Mouse (Mus musculus) kidney, postnatal 0 days (tissue): ENCODE results near the gene Gse1. TPM values are rescaled to one million over a fixed set of nuclear protein-coding genes. Genes with fewer than 3 reads are reported as not detected.

Experiments used
- ATAC-seq: fragments of 200-750 bp; cut with Nextera tagmentation; replicated peaks from 2 replicates; pipeline ENCODE4 v1.8.0; 2017; ENCODE audit warnings: low read depth, moderate number of reproducible peaks, moderate TSS enrichment, moderate library complexity; ENCODE audit not compliant: low FRiP score
- DNase-seq: peaks from one replicate; pipeline ENCODE4 v3.0.0-alpha.2; 2016; ENCODE audit warnings: low spot score
- H3K27ac ChIP-seq: fragments of 300-500 bp; sonication (generic); 2 replicates; pipeline ENCODE4 v1.5.1; 2014; ENCODE audit warnings: mild to moderate bottlenecking
- H3K27me3 ChIP-seq: fragments of 300-500 bp; sonication (generic); 2 replicates; pipeline ENCODE4 v1.6.1; 2014; ENCODE audit warnings: low read length, mixed read lengths; ENCODE audit not compliant: insufficient read depth
- H3K36me3 ChIP-seq: fragments of 300-500 bp; sonication (generic); 2 replicates; pipeline ENCODE4 v1.6.1; 2014; ENCODE audit warnings: low read length, mixed read lengths; ENCODE audit not compliant: insufficient read depth
- H3K4me1 ChIP-seq: fragments of 300-500 bp; sonication (generic); replicated peaks from 2 replicates; pipeline ENCODE4 v1.6.1; 2014; ENCODE audit warnings: antibody characterized with exemption, low read length, mixed read lengths; ENCODE audit not compliant: insufficient read depth
- H3K4me2 ChIP-seq: fragments of 300-500 bp; sonication (generic); 2 replicates; pipeline ENCODE4 v1.6.1; 2014; ENCODE audit warnings: mild to moderate bottlenecking, low read length, moderate library complexity, mixed read lengths
- H3K4me3 ChIP-seq: fragments of 300-500 bp; sonication (generic); replicated peaks from 2 replicates; pipeline ENCODE4 v1.5.1; 2014; ENCODE audit warnings: low read depth, low read length
- H3K9ac ChIP-seq: fragments of 300-500 bp; sonication (generic); 2 replicates; pipeline ENCODE4 v1.6.1; 2014; ENCODE audit warnings: low read depth, low read length
- H3K9me3 ChIP-seq: fragments of 300-500 bp; sonication (generic); replicated peaks from 2 replicates; pipeline ENCODE4 v1.6.1; 2016; ENCODE audit warnings: low read length, inconsistent platforms, mixed read lengths
- CTCF ChIP-seq: IDR thresholded peaks from 2 replicates; pipeline ENCODE4 v1.5.1; 2016; ENCODE audit warnings: antibody characterized with exemption, low read depth, mild to moderate bottlenecking, moderate library complexity
- WGBS: fragments of 180-500 bp; shearing (Covaris S2); extraction: QIAGEN DNeasy Blood & Tissue Kit; methylation state at CpG from one replicate; pipeline ENCODE4 v1.1.7; 2014; 5-methylcytosine and 5-hydroxymethylcytosine counted together
- polyA plus RNA-seq: library from polyadenylated mRNA; unstranded; fragments of >200 nt; fragmentation: Nextera tagmentation; extraction: Ambion mirVana; gene quantifications from 2 replicates; pipeline ENCODE4 v1.2.1, GENCODE M21; 2015

The Gse1 gene
- polyA plus RNA-seq, 1 experiment from 2014 or later, result 8.4 TPM

DNA sequence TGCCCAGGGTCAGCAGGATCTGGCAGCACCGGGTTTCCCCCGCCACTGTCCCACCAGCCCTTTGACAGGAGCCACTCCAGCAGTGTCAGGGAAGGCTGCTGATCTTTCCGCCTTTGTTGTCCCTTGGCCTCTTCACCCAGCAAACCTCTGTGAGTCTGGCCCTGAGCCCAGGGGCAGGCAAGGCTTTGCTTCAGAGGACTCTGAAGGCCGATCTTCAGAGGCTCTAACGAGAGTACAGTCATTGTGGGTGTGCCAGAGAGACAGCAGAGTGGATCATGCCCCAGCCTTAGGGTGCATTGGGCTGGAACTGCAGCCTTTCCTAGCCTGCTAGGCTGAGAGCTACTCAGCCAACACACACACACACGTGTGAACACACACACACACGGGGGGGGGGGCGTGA is 111.5 kb downstream of the Gse1 start:
- TF ChIP-seq CTCF, result no peak

DNA sequence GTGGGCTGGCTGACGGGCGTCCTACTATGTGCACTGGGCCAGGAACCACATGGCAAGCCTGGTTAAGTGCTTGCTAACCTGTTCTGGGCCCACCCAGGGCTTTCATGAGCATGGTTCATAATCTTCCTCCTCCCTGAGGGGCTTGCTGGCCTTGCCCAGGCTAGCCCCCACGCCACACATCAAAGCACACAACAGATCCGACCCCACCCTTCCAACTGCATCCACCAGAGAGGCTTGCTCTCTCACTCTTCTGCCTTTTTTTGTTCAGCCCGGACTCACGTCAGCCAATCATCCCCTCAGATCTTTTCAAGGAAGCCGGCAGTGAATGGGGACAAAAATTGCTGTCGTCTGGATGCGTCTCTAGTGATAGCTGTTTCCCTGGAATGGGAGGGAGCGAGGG is 112.9 kb downstream of the Gse1 start:
- ATAC-seq (no peak), DNase-seq (no peak)
- Histone ChIP-seq H3K4me3 (no peak overlapping the region), H3K9me3 (no peaks in the 10 kb centered on the region), H3K4me1 (peaks cover 10% of the 10 kb centered on the region; the same call in 1 of the 2 replicates), H3K9ac (no peak overlapping the region), H3K27ac (no peak overlapping the region), H3K27me3 (no peaks in the 10 kb centered on the region), H3K4me2 (no peak overlapping the region), H3K36me3 (no peaks in the 10 kb centered on the region)
- no peak for TF ChIP-seq CTCF
- 81% methylated on average over 10 of the region's 10 CpGs for WGBS

More for the DNA sequence above, 111.5 kb downstream of the Gse1 start:
- H3K27me3 ChIP-seq, result no peaks in the 10 kb centered on the region
- ATAC-seq, result peak; percentile 40; the same call in 1 of the 2 replicates
- DNase-seq, result peak; percentile 47
- H3K27ac ChIP-seq, result no peak overlapping the region
- no peaks in the 10 kb centered on the region for H3K9me3 ChIP-seq
- WGBS, result 34% methylated on average over 7 of the region's 8 CpGs
- H3K36me3 ChIP-seq, result no peaks in the 10 kb centered on the region
- H3K4me2 ChIP-seq, result no peak overlapping the region
- H3K4me1 ChIP-seq, result peaks cover 24% of the 10 kb centered on the region
- no peak overlapping the region for H3K4me3 ChIP-seq
- H3K9ac ChIP-seq, result no peak overlapping the region

DNA sequence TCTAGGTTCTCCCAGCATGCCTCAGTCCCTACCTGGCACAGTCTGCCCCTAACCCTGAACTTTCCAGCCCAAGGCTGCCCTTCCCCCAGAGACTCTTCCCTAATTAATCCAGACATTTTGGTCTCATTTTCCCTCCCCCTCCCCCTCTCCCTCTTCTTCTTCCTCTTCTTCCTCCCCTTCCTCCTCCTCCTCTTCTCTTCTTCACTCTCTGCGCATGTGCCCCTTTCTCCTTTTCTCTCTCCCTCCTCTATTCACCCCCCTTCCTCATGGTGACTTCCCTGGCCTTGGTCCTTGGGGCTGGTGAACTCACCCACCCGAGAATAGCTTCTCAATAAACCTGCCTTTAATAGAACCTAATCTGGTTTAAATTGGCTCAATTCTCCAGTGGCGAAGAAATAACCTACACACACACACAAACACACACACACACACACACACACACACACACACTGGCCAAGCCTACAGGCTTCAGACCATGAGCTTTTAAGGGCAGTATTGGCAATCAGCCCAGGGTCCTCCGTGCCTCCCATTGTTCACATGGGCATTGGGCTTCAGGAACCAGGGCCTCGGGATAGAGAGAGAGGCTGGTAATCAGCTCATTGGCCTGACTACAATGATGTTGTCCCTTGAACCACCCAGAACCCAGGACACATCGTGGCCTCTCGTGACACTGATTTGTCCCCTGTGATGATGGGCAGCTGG is 114.7 kb downstream of the Gse1 start:
- 70% methylated on average over 7 of the region's 7 CpGs for WGBS
- TF ChIP-seq CTCF, result no peak

DNA sequence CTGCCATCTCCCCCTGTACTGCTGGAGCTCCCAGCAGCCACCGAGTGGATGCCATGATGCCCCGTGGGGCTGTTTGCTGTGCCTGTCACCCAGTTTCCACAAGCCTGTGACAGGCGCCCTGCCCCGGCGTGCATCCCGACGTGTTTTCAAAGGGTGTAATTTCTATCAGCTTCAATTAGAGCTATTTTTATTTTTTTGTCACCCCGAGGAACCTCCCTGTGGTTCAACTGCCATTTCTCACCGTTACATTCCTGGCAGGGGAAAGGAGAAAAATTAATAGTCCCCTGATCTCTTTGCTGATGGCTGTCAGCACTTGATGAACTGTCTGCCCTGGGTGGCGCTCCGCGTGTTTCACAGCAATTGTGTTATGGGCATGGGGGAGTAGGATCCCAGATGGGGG is 115.3 kb downstream of the Gse1 start:
- no peaks in the 10 kb centered on the region for H3K9me3 ChIP-seq
- H3K27me3 ChIP-seq, result no peaks in the 10 kb centered on the region
- whole genome bisulfite sequencing, result 59% methylated on average over 12 of the region's 12 CpGs
- no peak overlapping the region for H3K9ac ChIP-seq
- no peak overlapping the region for H3K4me3 ChIP-seq
- DNase-seq, result no peak
- H3K36me3 ChIP-seq, result no peaks in the 10 kb centered on the region
- H3K4me1 ChIP-seq, result peaks cover 16% of the 10 kb centered on the region; the same call in 1 of the 2 replicates
- no peak for TF ChIP-seq CTCF
- no peak overlapping the region for H3K4me2 ChIP-seq
- ATAC-seq, result no peak
- no peak overlapping the region for H3K27ac ChIP-seq

More for the DNA sequence above, 114.7 kb downstream of the Gse1 start:
- Histone ChIP-seq H3K4me3 (no peak overlapping the region), H3K9ac (no peak overlapping the region), H3K4me2 (no peak overlapping the region), H3K27me3 (no peaks in the 10 kb centered on the region), H3K9me3 (no peaks in the 10 kb centered on the region), H3K27ac (no peak overlapping the region), H3K4me1 (peaks cover 12% of the 10 kb centered on the region; the same call in 1 of the 2 replicates), H3K36me3 (no peaks in the 10 kb centered on the region)
- ATAC-seq (no peak), DNase-seq (no peak)

DNA sequence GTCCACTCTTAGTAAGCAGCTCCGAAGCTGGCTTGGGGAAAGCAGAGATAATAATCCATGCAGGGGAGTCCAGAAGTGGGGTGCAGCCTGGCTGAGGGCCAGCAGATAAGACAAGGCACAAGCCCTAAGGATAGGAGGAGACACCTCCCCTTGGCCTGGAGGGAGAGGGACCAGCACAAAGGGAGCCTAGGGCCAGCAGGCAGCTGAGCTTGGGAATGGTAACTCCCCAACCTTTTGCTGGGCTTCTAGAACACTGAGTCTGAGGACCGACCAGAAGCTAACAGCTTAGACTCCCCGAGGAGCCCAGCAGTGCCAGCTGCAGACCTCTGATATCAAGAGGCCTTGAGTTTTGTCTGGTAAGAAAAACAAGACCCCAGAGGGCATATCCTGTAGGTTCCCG is 115.9 kb downstream of the Gse1 start:
- no peaks in the 10 kb centered on the region for H3K36me3 ChIP-seq
- H3K9ac ChIP-seq, result no peak overlapping the region
- no peaks in the 10 kb centered on the region for H3K27me3 ChIP-seq
- ATAC-seq (no peak), DNase-seq (no peak)
- no peak overlapping the region for H3K27ac ChIP-seq
- H3K4me2 ChIP-seq, result no peak overlapping the region
- H3K9me3 ChIP-seq, result no peaks in the 10 kb centered on the region
- 23% methylated on average over 4 of the region's 4 CpGs for WGBS
- no peak overlapping the region for H3K4me3 ChIP-seq
- no peak for TF ChIP-seq CTCF
- peaks cover 20% of the 10 kb centered on the region; the same call in 1 of the 2 replicates for H3K4me1 ChIP-seq

DNA sequence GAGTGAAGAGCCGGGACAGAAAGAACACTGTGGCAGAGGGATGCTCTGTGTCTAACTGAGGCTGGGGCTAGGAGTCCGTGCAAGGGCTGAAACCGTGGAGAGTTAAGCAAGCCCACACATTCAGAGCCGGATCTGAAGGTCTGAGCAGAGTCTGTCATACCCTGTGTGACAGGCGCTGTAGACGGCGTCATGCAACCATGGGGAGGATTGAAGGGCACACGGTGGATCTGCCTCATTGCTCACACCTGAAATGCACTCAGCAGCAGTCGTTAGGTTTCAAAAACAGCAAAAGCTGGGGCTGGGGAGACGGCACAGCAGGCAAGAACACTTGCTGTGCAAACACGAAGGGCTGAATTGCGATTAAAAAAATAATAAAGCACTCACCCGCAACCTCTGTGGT is 116.3 kb downstream of the Gse1 start:
- no peak overlapping the region for H3K4me2 ChIP-seq
- no peak for ATAC-seq
- no peak overlapping the region for H3K27ac ChIP-seq
- no peak for TF ChIP-seq CTCF
- no peak overlapping the region for H3K9ac ChIP-seq
- no peaks in the 10 kb centered on the region for H3K9me3 ChIP-seq
- H3K4me1 ChIP-seq, result peaks cover 18% of the 10 kb centered on the region; the same call in 1 of the 2 replicates
- no peak overlapping the region for H3K4me3 ChIP-seq
- H3K36me3 ChIP-seq, result no peaks in the 10 kb centered on the region
- no peak for DNase-seq
- no peaks in the 10 kb centered on the region for H3K27me3 ChIP-seq
- WGBS, result 33% methylated on average over 13 of the region's 13 CpGs
